Mouse (Mus musculus) v-Abl transformed pro-B cells (cell line): ENCODE data around the gene Ing3.

Source experiments
- in situ Hi-C, 2 experiments: fragments of 400-800 bp; cut with MboI; formaldehyde crosslinking; loops; one replicate each; pipeline ENCODE4 v1.15.1; 2025; ENCODE audit not compliant: unreplicated experiment in 2 of 2

Gene Ing3

GRCm38 (mm10) chr6:21990181-21991135, 41.1 kb downstream of the Ing3 start:
- in situ Hi-C loops = loop anchor here in 1 of 2 experiments (5.0 kb wide), 1 partner anchor 82 kb away; no protein-coding TSS in a partner anchor

- in situ Hi-C loops = loop anchor here in 1 of 2 experiments (5.0 kb wide), 1 partner anchor 81 kb away; no protein-coding TSS in a partner anchor
These were observed 41.8 kb downstream of the Ing3 start for GRCm38 (mm10) chr6:21991151-21991550.

GRCm38 (mm10) chr6:21993070-21993469, 43.7 kb downstream of the Ing3 start:
- in situ Hi-C loops = loop anchor here in 1 of 2 experiments (5.0 kb wide), 1 partner anchor 79 kb away; no protein-coding TSS in a partner anchor

- in situ Hi-C loops = no loop called here
These were observed 48.8 kb downstream of the Ing3 start for GRCm38 (mm10) chr6:21998131-21998530.

GRCm38 (mm10) chr6:21999025-21999424, 49.7 kb downstream of the Ing3 start:
- in situ Hi-C loops = no loop called here

GRCm38 (mm10) chr6:22000086-22000485, 50.7 kb downstream of the Ing3 start:
- in situ Hi-C loops = no loop called here

GRCm38 (mm10) chr6:22000881-22001280, 51.5 kb downstream of the Ing3 start:
- in situ Hi-C loops = no loop called here

GRCm38 (mm10) chr6:22001284-22001916, 52.0 kb downstream of the Ing3 start:
- in situ Hi-C loops = no loop called here

- in situ Hi-C loops = no loop called here
These were observed 53.3 kb downstream of the Ing3 start for GRCm38 (mm10) chr6:22002521-22003199.

- in situ Hi-C loops = no loop called here
These were observed 53.8 kb downstream of the Ing3 start for GRCm38 (mm10) chr6:22003200-22003587.

- in situ Hi-C loops = no loop called here
These were observed 54.7 kb downstream of the Ing3 start for GRCm38 (mm10) chr6:22003959-22004543.

GRCm38 (mm10) chr6:22008346-22008745, 59.0 kb downstream of the Ing3 start:
- in situ Hi-C loops = no loop called here

- in situ Hi-C loops = no loop called here
These were observed 60.9 kb downstream of the Ing3 start for GRCm38 (mm10) chr6:22010258-22010657.

GRCm38 (mm10) chr6:22010761-22011281, 61.5 kb downstream of the Ing3 start:
- in situ Hi-C loops = no loop called here

- in situ Hi-C loops = no loop called here
These were observed 62.2 kb downstream of the Ing3 start for GRCm38 (mm10) chr6:22011546-22011945.

GRCm38 (mm10) chr6:22012099-22012498, 62.7 kb downstream of the Ing3 start:
- in situ Hi-C loops = no loop called here

- in situ Hi-C loops = no loop called here
These were observed 63.1 kb downstream of the Ing3 start for GRCm38 (mm10) chr6:22012501-22012900.

- in situ Hi-C loops = no loop called here
These were observed 64.0 kb downstream of the Ing3 start for GRCm38 (mm10) chr6:22013394-22013793.

GRCm38 (mm10) chr6:22014291-22014911, 65.0 kb downstream of the Ing3 start:
- in situ Hi-C loops = no loop called here

GRCm38 (mm10) chr6:22017631-22018030, 68.3 kb downstream of the Ing3 start:
- in situ Hi-C loops = no loop called here
